In the genomic region with DNA sequence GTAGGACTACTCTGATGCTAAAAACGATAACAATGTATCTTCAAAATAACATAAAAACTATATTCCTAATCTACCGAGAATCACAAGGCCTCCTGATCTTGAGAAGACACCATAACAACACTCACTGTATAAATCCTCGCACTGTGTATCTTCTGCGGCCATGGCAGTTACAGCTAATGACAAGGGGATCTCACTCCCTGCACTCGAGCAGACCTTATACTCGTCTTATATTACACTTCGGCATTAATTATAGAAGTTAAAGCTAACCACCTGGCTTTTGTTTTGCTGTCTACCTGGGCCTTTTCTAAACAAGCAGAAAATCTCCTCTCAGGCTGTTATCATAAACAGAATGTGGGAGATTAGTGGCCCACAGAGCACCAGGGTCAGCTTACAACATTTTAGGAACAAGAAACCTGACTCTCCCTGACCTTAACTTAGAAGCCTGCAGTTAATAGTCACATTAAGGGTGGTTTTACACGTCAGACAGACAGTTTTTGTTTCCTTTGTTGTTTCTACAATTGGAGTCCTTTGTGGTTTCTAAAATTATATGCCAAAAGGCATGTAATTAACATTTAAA, we compare ENCODE assay signal across 23 mouse cellular contexts.
DNase-seq lines count a peak whose midpoint lies in the region; ATAC-seq lines count a peak whose summit lies in the region.
"Had no signal": no experiment of that assay in that cellular context is flagged by ENCODE, and none has a peak within 500 bp of the region (broad histone marks: within the 10 kb centered on the region; RNA-seq: fewer than 3 reads in every experiment).

No protein-coding gene starts in this region.

- H3K9me3 ChIP-seq in kidney, embryonic 14.5 days (ENCODE audit: control insufficient read depth, low read length) = no peaks in the 10 kb centered on the region
- H3K9me3 ChIP-seq in midbrain, embryonic 11.5 days (ENCODE audit: control insufficient read depth, low read length) = no peaks in the 10 kb centered on the region
- no peaks in the 10 kb centered on the region for H3K9me3 ChIP-seq in midbrain, embryonic 13.5 days
- H3K9me3 ChIP-seq in hindbrain, embryonic 11.5 days (ENCODE audit: control insufficient read depth, low read length) = no peaks in the 10 kb centered on the region
- H3K9me3 ChIP-seq: embryonic facial prominence, embryonic 13.5 days; forebrain, embryonic 10.5 days; heart, embryonic 15.5 days; hindbrain, embryonic 10.5 days; hindbrain, embryonic 15.5 days had no signal

- H3K27ac ChIP-seq in kidney, embryonic 14.5 days (ENCODE audit: low read depth, low read length) = no peak overlapping the region
- no peak overlapping the region for H3K27ac ChIP-seq in midbrain, embryonic 11.5 days (ENCODE audit: low read depth, low read length)
- H3K27ac ChIP-seq in midbrain, embryonic 13.5 days = no peak overlapping the region
- no peak overlapping the region for H3K27ac ChIP-seq in hindbrain, embryonic 11.5 days (ENCODE audit: low read depth, low read length)
- H3K27ac ChIP-seq: embryonic facial prominence, embryonic 13.5 days; forebrain, embryonic 10.5 days; heart, adult 2 months; heart, embryonic 15.5 days; hindbrain, embryonic 10.5 days; hindbrain, embryonic 15.5 days had no signal

- DNase-seq in kidney, postnatal 14 days = no peak
- DNase-seq in midbrain, embryonic 11.5 days (ENCODE audit: low spot score, missing footprints) = peak; percentile 53
- peak; percentile 34 for DNase-seq in embryo, embryonic 11 days
- peak; percentile 25 for DNase-seq in forelimb bud, embryonic 11.5 days (ENCODE audit: low read depth, low spot score)
- DNase-seq in hindbrain, embryonic 11.5 days (ENCODE audit: low spot score) = no peak
- no peak for DNase-seq in right cerebral cortex, adult 18-20 months
- DNase-seq: cerebellum, adult 8-10 months; cerebellum, postnatal 14 days; gastrocnemius, postnatal 10 days had no signal

- H3K27me3 ChIP-seq in kidney, embryonic 14.5 days (ENCODE audit: control insufficient read depth, insufficient read depth, low read length) = no peaks in the 10 kb centered on the region
- H3K27me3 ChIP-seq in midbrain, embryonic 11.5 days (ENCODE audit: control insufficient read depth, insufficient read depth, low read length) = no peaks in the 10 kb centered on the region
- H3K27me3 ChIP-seq in midbrain, embryonic 13.5 days = no peaks in the 10 kb centered on the region
- H3K27me3 ChIP-seq in hindbrain, embryonic 11.5 days (ENCODE audit: control insufficient read depth, insufficient read depth, low read length) = no peaks in the 10 kb centered on the region
- H3K27me3 ChIP-seq: CH12.LX; embryonic facial prominence, embryonic 13.5 days; heart, embryonic 15.5 days; hindbrain, embryonic 15.5 days; Patski had no signal

- H3K4me1 ChIP-seq in kidney, embryonic 14.5 days (ENCODE audit: control insufficient read depth, insufficient read depth, low read length) = peaks cover 8% of the 10 kb centered on the region; the same call in 1 of the 2 replicates
- H3K4me1 ChIP-seq in midbrain, embryonic 11.5 days (ENCODE audit: control insufficient read depth, insufficient read depth, low read length) = peaks cover 7% of the 10 kb centered on the region
- peaks cover 8% of the 10 kb centered on the region for H3K4me1 ChIP-seq in midbrain, embryonic 13.5 days (replicated peaks)
- no peaks in the 10 kb centered on the region for H3K4me1 ChIP-seq in hindbrain, embryonic 11.5 days (replicated peaks; ENCODE audit: control insufficient read depth, insufficient read depth, low read length)

- H3K36me3 ChIP-seq in kidney, embryonic 14.5 days (ENCODE audit: control insufficient read depth, insufficient read depth, low read length) = no peaks in the 10 kb centered on the region
- no peaks in the 10 kb centered on the region for H3K36me3 ChIP-seq in midbrain, embryonic 11.5 days (ENCODE audit: control insufficient read depth, insufficient read depth, low read length)
- no peaks in the 10 kb centered on the region for H3K36me3 ChIP-seq in midbrain, embryonic 13.5 days
- no peaks in the 10 kb centered on the region for H3K36me3 ChIP-seq in hindbrain, embryonic 11.5 days (ENCODE audit: control insufficient read depth, insufficient read depth, low read length)
- H3K36me3 ChIP-seq: embryonic facial prominence, embryonic 13.5 days; heart, embryonic 15.5 days; hindbrain, embryonic 10.5 days; hindbrain, embryonic 15.5 days had no signal

- no peak overlapping the region for H3K4me3 ChIP-seq in kidney, embryonic 14.5 days (ENCODE audit: low read length)
- H3K4me3 ChIP-seq in midbrain, embryonic 11.5 days (ENCODE audit: low read depth, low read length) = no peak overlapping the region
- no peak overlapping the region for H3K4me3 ChIP-seq in midbrain, embryonic 13.5 days (replicated peaks)
- no peak overlapping the region for H3K4me3 ChIP-seq in hindbrain, embryonic 11.5 days (ENCODE audit: low read depth, low read length)
- H3K4me3 ChIP-seq: embryonic facial prominence, embryonic 13.5 days; erythroblast, embryonic 14.5 days; forebrain, embryonic 10.5 days; heart, adult 2 months; heart, embryonic 15.5 days; hindbrain, embryonic 10.5 days; hindbrain, embryonic 15.5 days had no signal

- ATAC-seq in kidney, embryonic 14.5 days (ENCODE audit: low FRiP score, low TSS enrichment) = peak; percentile 70; the same call in 1 of the 2 replicates
- no peak for ATAC-seq in midbrain, embryonic 11.5 days (ENCODE audit: low FRiP score)
- no peak for ATAC-seq in midbrain, embryonic 13.5 days
- no peak for ATAC-seq in hindbrain, embryonic 11.5 days (ENCODE audit: low FRiP score)
- ATAC-seq: activated CD4-positive, CD25-positive, alpha-beta regulatory T cell, adult 4 months; forebrain, embryonic 14.5 days; Patski had no signal

- 22% methylated on average over 8 of the region's 8 CpGs for WGBS in kidney, embryonic 14.5 days
- 67% methylated on average over 8 of the region's 8 CpGs for WGBS in midbrain, embryonic 11.5 days
- WGBS in midbrain, embryonic 13.5 days = 77% methylated on average over 8 of the region's 8 CpGs
- 64% methylated on average over 8 of the region's 8 CpGs for WGBS in hindbrain, embryonic 11.5 days

- no peak overlapping the region for H3K9ac ChIP-seq in kidney, embryonic 14.5 days (ENCODE audit: low read depth, low read length)
- H3K9ac ChIP-seq in midbrain, embryonic 11.5 days (ENCODE audit: low read length) = no peak overlapping the region
- H3K9ac ChIP-seq in midbrain, embryonic 13.5 days (replicated peaks) = no peak overlapping the region
- no peak overlapping the region for H3K9ac ChIP-seq in hindbrain, embryonic 11.5 days (ENCODE audit: low read depth, low read length)
- H3K9ac ChIP-seq: embryonic facial prominence, embryonic 13.5 days; heart, embryonic 15.5 days; hindbrain, embryonic 15.5 days had no signal

- no peak overlapping the region for H3K4me2 ChIP-seq in kidney, embryonic 14.5 days (replicated peaks; ENCODE audit: low read depth, low read length)
- no peak overlapping the region for H3K4me2 ChIP-seq in midbrain, embryonic 11.5 days
- no peak overlapping the region for H3K4me2 ChIP-seq in midbrain, embryonic 13.5 days (replicated peaks)
- no peak overlapping the region for H3K4me2 ChIP-seq in hindbrain, embryonic 11.5 days (replicated peaks; ENCODE audit: low read depth, low read length)
- H3K4me2 ChIP-seq: embryonic facial prominence, embryonic 13.5 days; heart, embryonic 11.5 days; heart, embryonic 15.5 days; hindbrain, embryonic 15.5 days had no signal

Comparison
In these comparisons a context has a peak if more than half of its experiments do, and no peak if none do; other contexts are left out.
1. DNase-seq: peak in midbrain, embryonic 11.5 days (single experiment), embryo, embryonic 11 days (single experiment) and forelimb bud, embryonic 11.5 days (single experiment); none in kidney, postnatal 14 days (single experiment), hindbrain, embryonic 11.5 days (single experiment) and right cerebral cortex, adult 18-20 months (single experiment).